Mouse (Mus musculus): ENCODE data around the gene Carhsp1. TPM values are rescaled to one million over a fixed set of nuclear protein-coding genes. Genes with fewer than 3 reads are reported as not detected.
A peak's percentile ranks its signal among the peaks of the same experiment; 100 is the strongest.

Gene Carhsp1
- total RNA-seq, 2 experiments from 2014 or later = 12.7 to 13.2 TPM

DNA sequence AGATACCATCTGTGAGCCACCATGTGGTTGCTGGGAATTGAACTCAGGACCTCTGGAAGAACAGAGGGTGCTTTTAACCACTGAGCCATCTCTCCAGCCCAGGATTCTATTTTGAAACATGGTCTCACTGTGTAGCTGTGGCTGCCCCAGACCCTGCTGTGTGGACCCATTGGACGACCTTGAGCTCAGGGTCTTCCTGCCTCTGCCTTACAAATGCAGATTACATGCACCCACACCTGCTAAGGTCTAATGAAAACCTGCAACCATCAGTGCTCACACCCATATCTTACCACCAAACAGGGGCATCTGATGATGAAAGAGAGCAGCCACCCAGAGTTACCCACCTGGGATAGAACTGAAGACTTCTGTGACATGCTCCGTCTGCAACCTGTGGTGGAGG, 15.7 kb downstream of the Carhsp1 start:
- intact Hi-C loops (cut with DNase I; ENCODE audit: low total_unique reads) = no loop called here
- DNase-seq = no peak

DNA sequence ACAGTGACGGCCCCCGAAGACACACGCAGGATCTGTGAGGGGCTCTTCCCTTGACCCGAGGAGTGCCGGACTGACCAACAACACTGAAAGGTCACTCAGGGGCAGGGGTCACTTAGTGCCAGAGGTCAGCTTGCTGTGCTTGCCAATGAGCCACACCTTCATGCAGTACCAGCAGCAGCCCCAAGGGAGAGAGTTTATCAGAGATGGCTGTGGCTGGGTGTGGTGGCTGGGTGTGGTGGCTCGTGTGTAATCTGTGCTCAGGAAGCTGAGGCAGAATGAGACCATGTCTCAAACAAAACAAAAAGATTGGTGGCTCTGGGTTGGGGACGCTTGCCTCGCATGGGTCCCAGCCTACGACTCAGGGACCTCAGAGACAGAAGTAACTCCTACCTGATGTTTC, 16.4 kb downstream of the Carhsp1 start:
- DNase-seq = no peak
- intact Hi-C loops (cut with DNase I; ENCODE audit: low total_unique reads) = no loop called here

DNA sequence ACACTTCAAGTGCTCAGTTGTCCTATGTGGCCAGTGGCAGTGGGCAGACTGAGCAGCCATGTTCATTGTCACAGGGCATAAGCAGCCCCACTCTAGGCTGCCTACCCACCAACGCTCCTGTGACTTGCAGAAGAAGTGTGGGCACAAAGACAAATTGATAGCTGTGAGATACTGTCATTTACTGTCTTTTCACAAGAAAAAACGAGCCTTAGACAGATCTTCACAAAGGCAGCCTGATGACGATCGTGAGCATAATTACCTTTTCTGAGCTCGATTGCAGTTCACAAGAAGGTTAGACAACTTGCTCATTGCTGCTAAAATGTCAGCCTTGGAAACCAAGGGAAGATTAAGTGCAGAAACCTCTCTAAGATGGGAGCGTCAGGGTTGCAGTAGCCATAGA, 16.8 kb downstream of the Carhsp1 start:
- no peak for DNase-seq
- intact Hi-C loops (cut with DNase I; ENCODE audit: low total_unique reads) = no loop called here

DNA sequence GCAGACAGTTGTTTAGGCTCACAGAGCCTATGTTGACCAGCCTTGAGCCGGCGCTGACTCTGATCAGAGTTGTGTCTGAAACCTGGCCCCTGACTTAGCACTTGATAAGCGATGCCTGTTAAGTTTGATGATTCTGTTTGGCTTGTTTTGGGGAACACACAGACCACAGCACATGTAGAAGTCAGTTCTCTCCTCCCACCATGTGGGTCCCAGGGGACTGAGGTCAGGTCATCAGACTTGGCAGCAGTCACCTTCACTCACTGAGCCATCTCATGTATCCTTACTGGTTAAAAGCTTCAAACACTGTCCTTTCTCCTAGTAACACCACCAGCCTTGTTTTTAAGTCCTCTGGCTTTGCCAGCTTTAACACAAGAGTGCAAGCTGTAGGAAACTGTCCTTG, 21.9 kb downstream of the Carhsp1 start:
- intact Hi-C loops (cut with DNase I; ENCODE audit: low total_unique reads) = no loop called here
- no peak for DNase-seq

DNA sequence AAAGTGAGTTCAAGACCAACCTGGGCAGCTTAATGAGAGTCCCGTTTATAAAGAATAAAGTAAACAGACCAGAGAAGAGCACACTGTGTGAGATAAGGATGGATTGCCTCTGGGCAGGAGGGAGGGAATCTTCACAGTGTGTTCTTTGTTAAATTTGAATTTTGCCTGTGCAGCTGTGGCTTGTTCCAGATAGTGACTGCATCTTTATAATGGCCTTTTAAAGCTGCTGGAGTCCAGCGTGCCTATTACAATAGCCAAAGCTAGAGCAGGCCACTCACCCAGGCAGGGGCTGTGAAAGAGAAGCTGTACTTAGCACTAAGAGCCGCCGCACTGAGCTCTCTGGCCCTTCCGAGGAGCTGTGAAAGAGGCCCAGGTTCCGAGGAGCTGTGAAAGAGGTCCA, 26.4 kb downstream of the Carhsp1 start:
- intact Hi-C loops (cut with DNase I; ENCODE audit: low total_unique reads) = loop anchor here (10.0 kb wide), 1 partner anchor 151 kb away; no protein-coding TSS in a partner anchor
- no peak for DNase-seq

DNA sequence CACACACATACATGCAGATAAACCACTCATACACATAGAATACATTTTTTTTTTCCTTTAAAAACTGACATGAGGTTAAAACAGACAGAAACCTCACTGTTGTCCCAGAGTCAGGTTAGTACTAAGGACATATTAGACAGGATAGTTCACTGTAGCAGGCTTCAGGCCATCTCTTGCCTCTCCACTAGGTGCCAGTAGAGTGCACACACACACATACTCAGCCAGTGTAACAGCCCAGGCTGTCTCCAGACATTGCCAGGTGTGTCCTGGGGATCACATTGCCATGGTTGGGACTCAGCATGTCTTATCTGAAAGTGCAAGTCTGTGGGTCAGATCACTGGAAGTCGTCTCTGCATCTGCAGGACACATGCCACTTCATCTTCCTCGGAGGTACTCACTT, 28.1 kb downstream of the Carhsp1 start:
- intact Hi-C loops (cut with DNase I; ENCODE audit: low total_unique reads) = loop anchor here (5.0 to 10.0 kb wide), 2 partner anchors 33 to 149 kb away; no protein-coding TSS in a partner anchor
- DNase-seq = no peak

DNA sequence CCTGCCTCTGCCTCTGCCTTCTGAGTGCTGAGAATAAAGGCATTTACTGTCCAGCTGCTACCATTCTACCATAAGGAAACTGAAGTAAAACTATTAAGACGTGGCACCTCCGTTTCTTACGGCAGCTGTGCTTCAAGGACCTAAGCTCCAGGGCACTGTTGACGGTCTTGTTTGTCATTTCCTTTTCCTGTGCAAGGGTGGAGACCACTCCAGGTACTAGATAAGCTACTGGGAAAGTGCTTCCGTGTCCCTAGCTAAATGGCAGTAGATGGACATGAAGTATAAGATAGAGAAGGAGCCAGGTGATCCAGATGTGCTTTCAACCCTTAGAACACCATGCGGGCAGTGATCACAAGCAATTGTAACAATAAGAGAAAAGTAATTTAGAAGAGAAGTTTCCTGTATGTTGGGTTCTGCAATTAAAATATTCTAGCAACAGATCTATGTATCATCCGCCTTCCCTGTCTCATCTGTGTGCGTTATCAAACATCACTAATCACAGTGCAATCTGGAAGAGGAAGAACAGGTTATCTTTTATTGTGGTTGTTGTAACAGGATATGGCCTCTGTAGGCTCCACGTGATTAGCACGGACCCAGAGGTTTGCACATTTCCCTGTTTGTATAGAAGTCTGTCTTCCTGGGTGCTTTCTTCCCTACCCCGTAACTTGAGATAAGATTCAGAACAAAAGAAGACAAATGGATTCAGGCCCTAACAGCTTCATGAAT, 32.3 kb downstream of the Carhsp1 start:
- intact Hi-C loops (cut with DNase I; ENCODE audit: low total_unique reads) = loop anchor here (5.0 to 10.0 kb wide), 2 partner anchors 38 to 145 kb away; no protein-coding TSS in a partner anchor
- no peak for DNase-seq

DNA sequence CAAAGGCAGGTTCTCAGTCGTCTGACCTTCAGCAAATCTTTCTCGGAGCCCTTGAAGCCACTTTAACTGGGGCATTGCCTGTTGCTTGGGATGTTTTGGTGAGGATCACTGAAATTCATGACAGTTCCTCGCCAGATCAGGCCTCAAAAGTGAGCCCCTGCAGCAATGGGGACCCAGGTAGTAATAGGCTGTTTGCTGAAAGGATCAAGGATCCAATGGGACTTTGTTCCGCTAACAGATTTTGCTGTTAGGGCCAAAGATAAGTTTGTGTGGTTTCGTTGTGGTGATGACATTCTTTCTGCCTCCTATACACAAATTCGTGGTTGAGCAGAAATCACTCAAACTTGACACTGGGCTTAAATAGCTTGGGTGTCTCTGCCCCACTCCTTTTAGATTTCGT, 33.8 kb downstream of the Carhsp1 start:
- intact Hi-C loops (cut with DNase I; ENCODE audit: low total_unique reads) = no loop called here
- no peak for DNase-seq

DNA sequence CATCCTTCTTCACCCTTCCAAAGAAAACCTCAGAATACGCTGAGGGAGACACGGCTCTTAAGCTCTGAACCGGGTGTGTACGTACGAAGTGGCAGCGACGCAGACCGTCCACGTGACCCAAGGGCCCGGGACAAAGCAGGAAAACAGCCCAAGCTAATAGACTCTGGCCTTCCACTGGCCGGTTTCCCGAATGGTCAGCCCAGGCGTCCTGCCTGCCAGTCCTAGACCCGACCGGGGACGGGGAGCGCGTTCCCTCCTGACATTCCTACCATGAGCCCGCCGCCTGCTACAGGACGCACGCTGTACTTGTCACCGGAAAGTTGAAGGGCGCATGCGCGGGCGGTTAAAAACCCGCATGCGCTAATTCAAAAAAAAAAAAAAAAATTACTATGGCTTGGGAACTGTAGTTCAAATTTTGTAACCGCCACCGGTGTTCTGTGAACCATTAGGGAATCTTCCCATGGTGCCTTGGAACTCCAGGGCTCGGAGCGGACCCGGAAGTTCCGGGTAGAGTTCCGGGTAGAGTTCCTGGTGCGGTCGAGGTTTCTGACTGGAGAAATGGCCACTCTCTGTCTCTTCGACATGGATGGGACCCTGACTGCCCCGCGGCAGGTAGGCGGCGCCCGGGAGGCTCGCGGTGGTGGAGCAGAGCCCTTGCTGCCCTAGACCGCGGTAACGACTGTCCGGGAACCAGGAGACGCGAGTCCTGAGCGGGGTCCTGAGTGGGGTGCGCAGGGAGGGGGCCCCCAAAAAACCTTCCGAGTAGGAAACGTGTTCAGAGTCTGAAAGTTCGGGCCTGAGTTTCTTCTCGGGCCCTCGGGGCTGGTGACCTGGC, 34.5 kb downstream of the Carhsp1 start, which contains the start of the genes Pmm2 and Tmem186:
Gene Pmm2 (plus strand): TSS at position 458 of the 835 bp plus-strand sequence.
Gene Tmem186 (minus strand): TSS at position 496 of the 835 bp plus-strand sequence.
- peak; percentile 84 for DNase-seq
- intact Hi-C loops (cut with DNase I; ENCODE audit: low total_unique reads) = no loop called here

DNA sequence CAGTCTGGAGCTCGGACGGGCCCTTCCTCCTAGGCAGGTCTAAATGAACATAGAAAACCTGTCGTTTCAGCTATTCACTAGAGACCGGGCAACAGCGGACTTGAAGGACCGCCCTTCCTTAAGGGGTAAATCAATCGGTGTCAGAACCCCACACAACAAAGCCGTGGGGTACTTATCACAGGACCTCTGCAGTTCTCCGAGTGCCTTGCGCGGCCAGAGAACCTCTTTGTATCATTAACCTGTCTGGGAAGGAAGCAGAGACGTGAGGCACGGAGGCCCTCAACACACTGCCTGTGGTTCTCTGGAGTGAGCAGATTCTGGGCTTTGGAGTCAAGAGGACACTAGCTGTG, 35.1 kb downstream of the Carhsp1 start:
- intact Hi-C loops (cut with DNase I; ENCODE audit: low total_unique reads) = no loop called here
- no peak for DNase-seq

DNA sequence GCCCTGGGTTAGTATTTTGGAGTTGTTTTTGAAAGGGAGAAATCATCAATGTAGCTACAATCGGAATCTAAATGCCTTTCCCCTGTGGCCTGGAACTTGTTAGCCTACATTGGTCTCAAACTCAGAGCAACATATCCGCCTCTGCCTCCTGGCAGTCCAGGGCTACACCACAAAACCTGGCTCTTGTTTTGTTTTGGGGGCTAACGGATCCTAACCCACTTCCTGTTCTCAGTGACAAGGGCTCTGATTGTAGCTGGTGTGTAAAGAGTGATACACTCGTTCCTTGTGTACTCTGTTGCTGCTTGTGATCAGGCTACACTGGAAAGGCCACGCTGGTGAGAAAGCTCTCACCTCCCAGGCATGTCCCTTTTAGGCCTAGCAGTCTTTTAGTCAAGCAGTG, 40.5 kb downstream of the Carhsp1 start:
- DNase-seq = no peak
- intact Hi-C loops (cut with DNase I; ENCODE audit: low total_unique reads) = no loop called here

DNA sequence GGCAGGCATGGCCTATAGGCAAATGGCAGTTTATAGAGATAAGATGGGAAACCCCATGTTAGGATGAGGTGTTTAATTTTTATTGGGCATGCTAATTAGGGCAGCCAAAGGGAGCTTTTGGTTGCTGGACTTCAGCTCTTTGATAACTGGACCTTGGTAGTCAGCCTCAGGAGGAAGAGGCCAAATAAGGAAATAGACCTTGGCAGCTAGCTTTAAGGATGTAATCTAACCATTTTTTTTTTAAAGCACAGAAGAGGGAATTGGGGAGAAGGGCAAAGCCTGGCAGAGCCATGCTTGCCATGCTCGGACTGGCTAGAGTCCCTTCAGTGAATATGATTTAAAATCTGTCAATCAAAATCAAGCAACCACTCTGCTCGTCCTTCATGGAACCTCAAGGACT, 41.5 kb downstream of the Carhsp1 start:
- intact Hi-C loops (cut with DNase I; ENCODE audit: low total_unique reads) = no loop called here
- no peak for DNase-seq

DNA sequence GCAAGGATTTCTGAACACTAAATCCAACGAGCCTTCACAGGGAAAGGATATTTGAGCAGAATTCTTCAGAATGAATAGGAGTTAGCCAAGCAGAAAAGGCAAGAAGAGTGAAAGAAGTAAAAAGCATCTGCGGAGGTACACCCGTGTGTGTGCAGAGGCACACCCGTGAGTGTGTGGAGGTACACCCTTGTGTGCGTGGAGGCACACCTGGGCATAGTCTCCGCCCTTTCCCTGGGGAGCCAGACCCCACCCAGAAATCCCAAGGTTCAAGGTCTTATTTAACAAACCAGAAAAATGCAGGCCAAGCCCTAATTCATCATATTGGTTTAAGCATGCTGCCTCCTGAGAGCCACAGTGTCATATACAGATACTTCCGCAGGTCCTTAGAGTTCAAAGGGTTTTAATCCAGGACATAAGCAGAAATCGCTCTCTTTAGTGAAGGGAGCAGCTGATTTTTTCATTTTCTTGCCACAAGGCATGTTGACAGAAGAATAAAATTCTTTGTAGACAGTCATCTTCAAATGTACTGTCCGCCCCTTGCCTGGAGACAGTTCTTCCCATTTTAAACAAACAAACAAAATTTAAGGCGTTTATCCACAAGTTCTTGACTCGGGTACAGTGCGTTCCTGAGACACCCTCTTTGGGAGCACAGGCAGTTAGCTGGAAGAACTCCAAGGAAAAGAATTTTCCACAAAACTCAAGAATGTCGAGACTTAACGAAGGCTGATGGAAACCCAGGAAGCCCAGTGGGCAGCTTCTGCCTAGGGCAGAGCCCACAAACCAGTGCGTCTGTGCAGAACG, 51.4 kb downstream of the Carhsp1 start:
- intact Hi-C loops (cut with DNase I; ENCODE audit: low total_unique reads) = no loop called here
- DNase-seq = no peak

DNA sequence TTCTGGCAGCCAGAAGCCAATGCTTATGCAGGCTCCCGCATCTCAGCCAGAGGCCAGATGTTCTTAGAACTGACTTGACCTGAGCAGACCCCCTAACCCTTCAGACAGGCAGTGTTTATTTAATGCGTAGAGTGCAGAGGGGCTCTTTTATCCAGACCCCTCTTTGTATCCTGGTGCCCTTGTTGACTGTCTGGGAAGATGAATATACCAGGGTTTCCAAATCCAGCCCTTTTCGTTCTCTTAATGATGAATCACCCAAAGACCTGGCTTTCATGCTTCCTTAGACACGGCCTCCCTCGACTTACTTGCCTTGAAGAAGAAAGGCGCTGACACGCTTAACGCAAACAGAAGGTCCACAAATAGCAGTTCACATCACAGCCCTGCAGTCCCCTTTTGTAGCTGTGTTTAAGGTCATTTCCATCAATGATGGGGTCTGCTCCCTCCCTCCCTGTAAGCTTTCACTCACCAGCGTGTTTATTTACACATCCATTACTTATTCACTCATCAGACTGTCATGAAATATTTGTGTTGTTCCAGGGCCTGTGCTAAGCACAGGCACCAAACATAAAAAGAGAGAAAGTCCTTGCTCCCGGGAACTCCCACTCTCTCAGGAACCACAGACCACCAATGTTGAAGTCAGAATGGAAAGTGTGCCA, 52.2 kb downstream of the Carhsp1 start:
- intact Hi-C loops (cut with DNase I; ENCODE audit: low total_unique reads) = no loop called here
- DNase-seq = no peak

DNA sequence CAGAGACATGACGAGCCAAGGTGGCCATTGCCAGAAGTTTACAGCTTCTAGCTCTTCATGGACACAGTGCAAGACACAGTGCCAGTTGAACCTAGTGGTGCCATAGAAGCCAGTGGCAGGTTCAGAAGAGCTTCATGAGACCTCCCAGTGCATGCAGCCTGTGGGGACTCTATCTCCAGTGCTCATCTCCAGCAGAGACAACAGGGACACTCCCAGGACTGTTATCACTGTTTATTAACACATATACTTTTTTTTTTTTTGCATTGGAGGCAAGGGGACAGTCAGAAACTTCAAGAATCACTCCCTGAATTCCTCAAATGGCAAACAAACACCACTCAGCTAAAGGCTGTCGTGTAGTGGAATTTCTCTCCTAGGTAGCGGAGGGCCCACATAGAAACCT, 58.5 kb downstream of the Carhsp1 start:
- intact Hi-C loops (cut with DNase I; ENCODE audit: low total_unique reads) = no loop called here

DNA sequence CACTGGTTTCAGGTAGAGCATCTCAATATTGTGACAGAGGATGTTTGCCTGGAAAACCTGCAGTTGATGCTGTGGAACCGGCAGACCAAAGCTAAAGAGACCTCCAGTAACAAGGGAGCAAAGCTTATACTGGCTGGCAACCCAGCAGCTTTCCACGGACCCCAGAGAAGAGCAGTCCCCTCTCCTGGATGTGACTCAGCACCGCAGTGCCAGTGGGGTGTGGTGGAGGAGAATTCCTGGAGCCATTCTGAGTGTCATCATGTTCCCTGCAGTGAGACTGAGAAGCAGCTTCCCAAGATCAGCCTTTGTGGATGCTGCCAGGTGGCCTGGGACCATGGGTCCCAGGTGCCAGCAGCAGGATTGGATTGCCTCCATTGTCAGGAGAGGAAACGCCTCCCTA, 58.9 kb downstream of the Carhsp1 start:
- no peak for DNase-seq
- intact Hi-C loops (cut with DNase I; ENCODE audit: low total_unique reads) = no loop called here

More for the DNA sequence above, 58.5 kb downstream of the Carhsp1 start:
- no peak for DNase-seq

DNA sequence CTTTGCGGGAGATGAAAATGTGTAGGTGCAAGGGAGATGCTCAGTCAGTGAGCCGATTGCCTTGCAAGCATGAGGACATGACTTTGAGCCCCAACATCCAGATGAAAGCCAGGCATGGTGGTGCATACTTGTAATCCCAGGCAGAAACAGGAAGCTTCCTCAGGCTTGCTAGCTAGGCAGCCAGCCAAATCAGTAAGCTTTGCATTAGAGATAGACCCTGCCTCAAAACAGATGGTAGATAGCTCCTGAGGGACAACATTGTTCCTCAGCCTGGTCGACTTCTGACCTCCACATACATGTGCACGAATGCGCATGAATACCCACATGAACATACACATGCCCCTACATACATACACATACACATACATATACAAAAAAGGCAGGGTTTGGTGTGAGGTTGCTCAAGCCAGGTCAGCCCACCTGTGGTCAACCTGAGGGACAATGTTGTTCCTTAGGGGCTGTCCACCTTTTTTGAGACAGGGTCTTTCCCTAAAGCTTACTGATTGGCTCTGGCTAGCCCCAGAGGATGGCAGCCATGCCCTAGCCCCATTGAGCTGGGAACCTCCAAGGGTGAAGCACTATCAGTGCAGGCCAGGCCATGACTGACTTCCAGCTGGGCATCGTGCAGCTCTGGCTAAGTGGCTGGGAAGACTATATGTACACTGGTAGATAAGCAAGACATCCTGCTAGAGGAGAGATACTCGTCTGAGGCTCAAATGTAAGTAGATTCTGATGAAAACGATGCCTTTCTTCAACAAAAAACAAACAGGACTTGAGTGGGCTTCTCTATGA, 59.5 kb downstream of the Carhsp1 start:
- no peak for DNase-seq

DNA sequence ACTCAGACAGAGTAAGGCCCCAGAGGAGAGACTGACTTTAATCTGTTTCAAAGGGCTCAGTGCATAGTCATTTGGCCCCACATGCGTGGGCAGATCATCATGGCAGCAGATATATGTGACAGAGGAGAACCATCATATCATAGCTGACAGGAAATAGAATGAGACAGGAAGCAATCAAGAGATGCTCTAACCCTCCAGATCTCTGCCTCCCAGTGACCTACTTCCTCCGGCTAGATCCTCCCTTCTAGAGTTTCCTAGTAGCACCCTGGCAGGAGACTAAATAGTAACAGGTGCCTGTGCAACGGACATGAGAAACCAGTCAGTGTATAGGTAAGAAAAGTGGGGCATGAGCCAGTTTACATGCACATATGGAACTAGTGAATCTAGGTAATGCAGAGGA, 61.6 kb downstream of the Carhsp1 start:
- intact Hi-C loops (cut with DNase I; ENCODE audit: low total_unique reads) = no loop called here
- DNase-seq = no peak

More for the DNA sequence above, 59.5 kb downstream of the Carhsp1 start:
- intact Hi-C loops (cut with DNase I; ENCODE audit: low total_unique reads) = no loop called here

Data from gastrocnemius, postnatal 14 days (tissue).